Mouse (Mus musculus) forebrain, embryonic 11.5 days (tissue): ENCODE data around the gene Aipl1. TPM values are rescaled to one million over a fixed set of nuclear protein-coding genes. Genes with fewer than 3 reads are reported as not detected.
"Not testable (repeated sequence)": the region's sequence is repeated elsewhere in the genome, so short reads cannot be mapped to it uniquely, and the experiment has no call there.

ENCODE experiments used
- ATAC-seq: fragments of 200-750 bp; cut with Nextera tagmentation; replicated peaks from 2 replicates; pipeline ENCODE4 v1.8.0; 2017; ENCODE audit warnings: moderate TSS enrichment; ENCODE audit not compliant: low FRiP score
- DNase-seq: peaks from one replicate; pipeline ENCODE4 v3.0.0-alpha.2; 2017; ENCODE audit warnings: low spot score
- H3K27ac ChIP-seq: fragments of 300-500 bp; sonication (generic); 2 replicates; pipeline ENCODE4 v1.5.1; 2014; ENCODE audit warnings: low read depth, low read length
- H3K27me3 ChIP-seq: fragments of 300-500 bp; sonication (generic); 2 replicates; pipeline ENCODE4 v1.6.1; 2014; ENCODE audit warnings: mild to moderate bottlenecking, low read length, mixed read lengths; ENCODE audit not compliant: control insufficient read depth, insufficient read depth
- H3K36me3 ChIP-seq: fragments of 300-500 bp; sonication (generic); 2 replicates; pipeline ENCODE4 v1.6.1; 2014; ENCODE audit warnings: mild to moderate bottlenecking, low read length, moderate library complexity, mixed read lengths; ENCODE audit not compliant: control insufficient read depth, insufficient read depth
- H3K4me1 ChIP-seq: fragments of 300-500 bp; sonication (generic); replicated peaks from 2 replicates; pipeline ENCODE4 v1.6.1; 2014; ENCODE audit warnings: low read length, mixed read lengths; ENCODE audit not compliant: control insufficient read depth, insufficient read depth
- H3K4me2 ChIP-seq: fragments of 300-500 bp; sonication (generic); 2 replicates; pipeline ENCODE4 v1.6.1; 2014; ENCODE audit warnings: low read depth, mild to moderate bottlenecking, low read length, moderate library complexity, mixed read lengths; ENCODE audit not compliant: severe bottlenecking
- H3K4me3 ChIP-seq: fragments of 300-500 bp; sonication (generic); 2 replicates; pipeline ENCODE4 v1.5.1; 2014; ENCODE audit warnings: low read depth, low read length
- H3K9ac ChIP-seq: fragments of 300-500 bp; sonication (generic); 2 replicates; pipeline ENCODE4 v1.6.1; 2014; ENCODE audit warnings: low read length
- H3K9me3 ChIP-seq: fragments of 300-500 bp; sonication (generic); 2 replicates; pipeline ENCODE4 v1.6.1; 2016; ENCODE audit warnings: low read length, mixed read lengths; ENCODE audit not compliant: control insufficient read depth
- WGBS: fragments of 180-500 bp; shearing (Covaris S2); extraction: QIAGEN DNeasy Blood & Tissue Kit; methylation state at CpG from one replicate; pipeline ENCODE4 v1.1.7; 2014; 5-methylcytosine and 5-hydroxymethylcytosine counted together
- polyA plus RNA-seq: library from polyadenylated mRNA; unstranded; fragments of >200 nt; fragmentation: Nextera tagmentation; extraction: Ambion mirVana; gene quantifications from 2 replicates; pipeline ENCODE4 v1.2.1, GENCODE M21; 2014

Aipl1 gene
- polyA plus RNA-seq, 1 experiment from 2014 or later, result 0.20 TPM

DNA sequence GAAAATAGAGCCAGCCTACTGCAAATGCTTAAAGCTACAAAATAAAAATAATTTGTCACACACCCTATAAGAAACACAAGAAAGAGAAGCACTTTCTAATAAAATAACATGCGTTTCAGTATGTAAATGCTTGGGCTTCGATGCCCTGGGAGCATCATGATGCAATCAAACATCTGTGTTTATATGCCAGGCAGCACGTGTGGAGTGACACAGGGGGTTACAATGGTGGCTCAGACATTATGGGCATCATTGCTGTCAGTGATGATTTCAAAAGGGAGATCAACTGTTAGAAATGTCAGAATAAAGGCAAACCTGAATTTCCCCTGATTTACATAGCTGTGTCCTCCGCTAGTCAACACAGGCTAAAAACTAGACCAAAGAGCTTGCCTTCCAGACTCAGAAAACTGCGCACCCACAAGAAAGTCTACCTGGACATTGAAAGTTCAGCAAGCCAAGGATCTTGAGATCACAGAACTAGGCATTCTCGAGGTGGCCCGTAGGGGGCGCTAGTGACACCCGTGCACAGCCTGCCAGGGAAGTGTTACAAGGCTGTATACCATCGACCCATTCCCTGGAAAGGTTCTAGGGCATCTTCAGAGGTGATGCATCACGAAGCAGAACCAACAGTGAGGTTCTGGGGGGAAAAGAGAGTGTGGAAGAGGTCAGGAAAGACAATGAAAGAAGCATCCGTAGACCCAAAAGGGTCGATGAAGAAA is 35.0 kb downstream of the Aipl1 start:
- H3K4me2 ChIP-seq, result no peak overlapping the region
- H3K4me3 ChIP-seq, result no peak overlapping the region
- peak; percentile 61 for DNase-seq
- no peak overlapping the region for H3K9ac ChIP-seq
- no peak overlapping the region for H3K27ac ChIP-seq
- no peak for ATAC-seq
- no peaks in the 10 kb centered on the region; the same call in 1 of the 2 replicates for H3K27me3 ChIP-seq
- 50% methylated on average over 13 of the region's 13 CpGs for WGBS
- H3K4me1 ChIP-seq, result no peaks in the 10 kb centered on the region
- H3K36me3 ChIP-seq, result no peaks in the 10 kb centered on the region
- no peaks in the 10 kb centered on the region for H3K9me3 ChIP-seq

DNA sequence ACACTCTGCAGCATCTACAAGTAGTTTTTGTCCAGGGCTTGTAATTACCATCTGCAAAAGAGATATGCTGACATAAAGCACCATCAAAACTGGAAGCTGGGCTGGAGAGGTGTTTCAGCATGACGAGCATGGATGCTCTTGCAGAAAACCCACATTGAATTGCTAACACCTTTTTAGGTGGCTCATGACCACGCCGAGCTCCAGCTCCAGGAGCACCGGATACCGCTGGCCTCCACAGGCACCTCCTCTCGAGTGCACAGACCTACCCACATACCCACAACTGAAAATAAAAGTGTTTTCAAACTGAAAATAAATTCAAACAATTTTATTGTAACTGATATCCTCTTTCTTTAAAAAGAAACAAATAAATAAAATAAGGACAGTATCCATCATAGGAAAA is 37.1 kb downstream of the Aipl1 start:
- H3K4me2 ChIP-seq, result no peak overlapping the region
- DNase-seq, result no peak
- H3K9ac ChIP-seq, result no peak overlapping the region
- H3K27me3 ChIP-seq, result no peaks in the 10 kb centered on the region; the same call in 1 of the 2 replicates
- H3K4me3 ChIP-seq, result no peak overlapping the region
- H3K27ac ChIP-seq, result no peak overlapping the region
- ATAC-seq, result no peak
- H3K9me3 ChIP-seq, result no peaks in the 10 kb centered on the region
- 83% methylated on average over 6 of the region's 6 CpGs for WGBS
- H3K4me1 ChIP-seq, result peaks cover 4% of the 10 kb centered on the region
- H3K36me3 ChIP-seq, result no peaks in the 10 kb centered on the region

DNA sequence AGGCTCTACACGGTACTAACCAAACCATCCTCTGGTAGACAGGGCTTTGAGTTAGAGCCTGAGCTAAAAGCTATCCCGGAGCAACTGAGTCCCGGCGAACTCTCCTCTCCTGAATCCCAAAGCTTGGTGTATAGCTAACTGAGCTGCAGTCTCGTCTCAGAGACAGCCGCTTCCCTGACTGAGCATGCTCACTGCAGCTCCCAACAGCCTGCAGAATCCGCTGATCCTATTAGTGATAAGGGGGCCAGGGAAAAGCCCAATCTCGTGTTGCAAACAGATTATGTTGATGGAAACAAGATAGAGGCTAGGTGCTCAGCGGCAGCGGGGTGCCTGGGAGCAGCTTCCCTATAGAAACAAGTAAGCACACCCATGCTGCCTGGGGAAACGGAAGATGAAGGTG is 40.5 kb downstream of the Aipl1 start:
- Histone ChIP-seq H3K4me3 (no peak overlapping the region), H3K27me3 (no peaks in the 10 kb centered on the region; the same call in 1 of the 2 replicates), H3K27ac (no peak overlapping the region), H3K36me3 (no peaks in the 10 kb centered on the region), H3K4me1 (peaks cover 4% of the 10 kb centered on the region), H3K9me3 (no peaks in the 10 kb centered on the region), H3K4me2 (no peak overlapping the region), H3K9ac (no peak overlapping the region)
- no peak for DNase-seq
- WGBS, result 27% methylated on average over 11 of the region's 11 CpGs
- ATAC-seq, result no peak

DNA sequence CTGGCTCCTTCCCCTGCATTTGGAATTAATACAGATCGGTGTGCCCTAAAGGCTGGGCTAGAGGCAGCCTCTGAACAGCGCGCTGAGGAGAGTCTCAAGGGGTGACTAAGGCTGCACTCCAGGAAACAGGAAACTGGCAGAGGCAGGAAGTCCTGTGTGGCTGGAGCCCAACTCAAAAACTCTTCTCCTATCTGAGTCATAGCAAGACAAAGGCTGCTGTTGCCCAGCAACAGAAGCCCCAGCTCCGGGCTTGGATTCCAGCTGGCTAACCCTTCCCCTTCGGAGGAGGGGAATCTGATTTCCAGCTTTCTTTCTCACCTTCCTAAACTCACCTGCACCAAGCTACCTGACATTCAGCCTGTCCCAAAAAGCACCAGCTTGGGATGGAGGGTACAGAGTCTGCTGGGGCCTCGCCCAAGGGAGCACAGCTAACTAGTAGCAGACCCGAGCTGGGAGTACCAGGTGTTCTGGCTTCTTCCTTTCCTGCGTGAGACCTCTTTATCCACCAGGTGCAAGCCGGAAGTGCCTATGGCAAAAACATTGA is 41.3 kb downstream of the Aipl1 start:
- Histone ChIP-seq H3K27ac (no peak overlapping the region), H3K27me3 (no peaks in the 10 kb centered on the region; the same call in 1 of the 2 replicates), H3K36me3 (no peaks in the 10 kb centered on the region), H3K4me3 (no peak overlapping the region), H3K4me2 (0 out of 2 replicates have a peak overlapping the region, but pooled peaks have one; percentile 20), H3K9me3 (no peaks in the 10 kb centered on the region), H3K4me1 (peaks cover 4% of the 10 kb centered on the region), H3K9ac (peak overlapping the region; percentile 29)
- ATAC-seq, result peak; percentile 55
- WGBS, result 27% methylated on average over 9 of the region's 9 CpGs
- peak; percentile 64 for DNase-seq

DNA sequence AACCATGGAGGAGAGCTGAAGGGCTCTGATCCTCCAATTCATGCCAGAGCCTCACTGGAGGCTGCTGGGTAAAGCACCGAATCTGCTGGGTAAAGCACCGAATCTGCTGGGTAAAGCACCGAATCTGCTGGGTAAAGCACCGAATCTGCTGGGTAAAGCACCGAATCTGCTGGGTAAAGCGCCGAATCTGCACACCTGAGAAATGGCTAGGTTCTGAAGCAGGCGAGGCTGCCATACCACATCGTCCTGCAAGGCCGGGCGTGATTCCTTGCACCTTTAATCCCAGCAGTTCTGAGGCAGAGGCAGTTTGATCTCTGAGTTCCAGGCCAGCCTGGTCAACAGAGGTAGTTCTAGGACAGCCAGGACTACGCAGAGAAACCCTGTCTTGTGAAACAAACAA is 44.9 kb downstream of the Aipl1 start:
- Histone ChIP-seq H3K4me1 (peaks cover 4% of the 10 kb centered on the region), H3K9me3 (no peaks in the 10 kb centered on the region), H3K27me3 (no peaks in the 10 kb centered on the region), H3K4me2 (no peak overlapping the region), H3K4me3 (no peak overlapping the region), H3K27ac (no peak overlapping the region), H3K36me3 (no peaks in the 10 kb centered on the region), H3K9ac (no peak overlapping the region)
- ATAC-seq, result no peak
- DNase-seq, result peak; percentile 47
- WGBS, result 93% methylated on average over 12 of the region's 12 CpGs

DNA sequence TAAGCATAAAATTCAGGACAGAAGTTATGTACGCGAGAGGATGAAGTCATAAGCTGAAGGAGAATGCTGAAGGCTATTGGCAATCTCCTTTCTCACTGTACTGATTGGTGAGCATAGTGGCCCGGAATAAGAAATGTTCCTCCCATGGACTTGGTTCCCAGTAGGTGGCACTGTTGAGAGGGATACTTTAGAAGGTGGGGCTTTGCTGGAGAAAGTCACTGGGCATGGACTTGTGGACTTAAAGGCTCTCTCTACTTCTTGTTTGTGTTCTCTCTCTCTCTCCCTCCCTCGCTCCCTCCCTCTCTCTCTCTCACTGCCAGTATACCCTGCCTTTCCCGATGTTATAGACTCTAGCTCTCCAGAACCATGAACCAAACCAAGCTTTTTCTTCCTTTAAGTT is 45.8 kb downstream of the Aipl1 start:
- ATAC-seq, result no peak
- Histone ChIP-seq H3K27me3 (no peaks in the 10 kb centered on the region), H3K4me3 (no peak overlapping the region), H3K9ac (no peak overlapping the region), H3K4me2 (no peak overlapping the region), H3K27ac (no peak overlapping the region), H3K9me3 (no peaks in the 10 kb centered on the region), H3K4me1 (peaks cover 9% of the 10 kb centered on the region), H3K36me3 (no peaks in the 10 kb centered on the region)
- peak; percentile 48 for DNase-seq
- WGBS, result 31% methylated on average over 5 of the region's 5 CpGs

DNA sequence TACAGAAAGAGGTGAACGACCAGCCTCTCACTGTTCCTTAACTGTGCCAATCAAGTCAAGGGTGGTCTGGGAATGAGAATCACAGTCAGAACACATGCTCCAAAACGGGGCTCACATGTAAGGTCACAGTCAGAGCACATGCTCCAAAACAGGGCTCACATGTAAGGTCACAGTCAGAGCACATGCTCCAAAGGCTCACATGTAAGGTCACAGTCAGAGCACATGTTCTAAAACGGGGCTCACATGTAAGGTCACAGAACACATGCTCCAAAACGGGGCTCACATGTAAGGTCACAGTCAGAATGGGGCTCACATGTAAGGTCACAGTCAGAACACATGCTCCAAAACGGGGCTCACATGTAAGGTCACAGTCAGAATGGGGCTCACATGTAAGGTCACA is 47.9 kb downstream of the Aipl1 start:
- H3K27ac ChIP-seq, H3K36me3 ChIP-seq, ATAC-seq, H3K9me3 ChIP-seq, H3K27me3 ChIP-seq, DNase-seq, H3K4me2 ChIP-seq, H3K4me3 ChIP-seq, H3K9ac ChIP-seq: not testable (repeated sequence)
- 74% methylated on average over 5 of the region's 5 CpGs for WGBS
- peaks cover 14% of the 10 kb centered on the region for H3K4me1 ChIP-seq

DNA sequence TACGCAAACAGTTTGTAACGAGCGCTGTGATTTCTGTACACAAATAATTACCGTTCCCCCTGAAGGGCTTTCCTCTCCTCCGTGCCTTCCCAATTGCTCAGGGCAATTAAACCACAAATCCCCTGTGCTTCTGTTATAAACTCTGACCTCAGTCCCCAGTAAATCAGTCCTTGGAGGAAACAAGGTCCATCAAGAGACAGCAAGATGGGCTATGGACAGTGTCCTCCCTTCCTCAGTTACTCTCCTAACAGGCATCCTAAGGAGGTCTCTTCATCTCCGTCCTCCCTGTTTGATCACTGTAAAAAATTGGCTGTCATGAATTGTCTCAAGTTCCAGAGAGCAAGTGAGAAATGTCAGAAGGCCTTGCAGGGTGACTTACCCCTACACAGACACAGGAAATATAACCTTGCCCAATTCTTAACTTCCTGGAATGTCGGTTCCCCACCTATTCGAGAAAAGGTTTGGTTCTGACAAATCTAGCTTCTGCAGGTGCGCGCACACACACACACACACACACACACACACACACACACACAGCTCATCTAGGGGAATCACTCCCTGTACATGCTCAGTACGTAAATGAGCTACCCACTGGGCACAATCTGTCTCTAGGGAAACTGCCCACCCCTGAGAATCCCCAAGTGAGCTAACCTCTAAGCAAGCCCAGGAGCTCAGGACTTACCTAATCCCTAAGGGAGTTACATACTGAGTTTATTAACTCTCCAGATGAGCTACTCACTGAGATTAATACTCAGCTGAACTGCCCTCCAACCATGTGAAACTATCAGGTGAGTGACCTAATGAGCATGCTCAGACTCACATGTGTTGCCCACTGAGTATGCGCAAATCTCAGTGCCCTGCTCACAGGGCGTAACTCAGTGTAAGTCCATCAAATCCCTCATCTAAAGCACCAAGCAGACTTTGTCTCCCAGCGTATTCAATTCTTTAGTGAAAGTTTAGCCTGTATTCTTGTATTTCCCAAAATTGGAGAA is 49.9 kb downstream of the Aipl1 start:
- WGBS, result 66% methylated on average over 14 of the region's 14 CpGs
- no peak for ATAC-seq
- H3K4me3 ChIP-seq, result no peak overlapping the region
- no peak overlapping the region for H3K27ac ChIP-seq
- peaks cover 14% of the 10 kb centered on the region for H3K4me1 ChIP-seq
- no peaks in the 10 kb centered on the region for H3K36me3 ChIP-seq
- no peak overlapping the region for H3K9ac ChIP-seq
- peak; percentile 8 for DNase-seq
- no peaks in the 10 kb centered on the region for H3K27me3 ChIP-seq
- no peak overlapping the region for H3K4me2 ChIP-seq
- H3K9me3 ChIP-seq, result no peaks in the 10 kb centered on the region
